Mouse (Mus musculus) kidney, adult 2 months (tissue): ENCODE results near the gene AW011738. TPM values are rescaled to one million over a fixed set of nuclear protein-coding genes. Genes with fewer than 3 reads are reported as not detected.

Experiments used
- DNase-seq: peaks from one replicate; pipeline ENCODE4 v3.0.0; 2021
- H3K27ac ChIP-seq: fragments of 200-500 bp; 2 replicates; pipeline ENCODE4 v1.5.1; 2012; ENCODE audit warnings: low read depth, low read length, control low read depth, inconsistent platforms; ENCODE audit not compliant: insufficient read depth
- H3K27me3 ChIP-seq: fragments of 200-500 bp; replicated peaks from 2 replicates; pipeline ENCODE4 v1.6.1; 2012; ENCODE audit warnings: mild to moderate bottlenecking, moderate library complexity, low read length, inconsistent platforms; ENCODE audit not compliant: control insufficient read depth, insufficient read depth
- H3K36me3 ChIP-seq: fragments of 200-500 bp; 2 replicates; pipeline ENCODE4 v1.6.1; 2012; ENCODE audit warnings: mild to moderate bottlenecking, moderate library complexity, low read length, inconsistent platforms; ENCODE audit not compliant: control insufficient read depth, insufficient read depth
- H3K4me1 ChIP-seq: fragments of 200-500 bp; 2 replicates; pipeline ENCODE4 v1.6.1; 2011; ENCODE audit warnings: low read length; ENCODE audit not compliant: control insufficient read depth, insufficient read depth
- H3K4me3 ChIP-seq: fragments of 200-500 bp; 2 replicates; pipeline ENCODE4 v1.5.1; 2011; ENCODE audit warnings: mild to moderate bottlenecking, low read depth, low read length, control low read depth; ENCODE audit not compliant: insufficient read depth
- CTCF ChIP-seq: fragments of 200-500 bp; conservative IDR thresholded peaks from 2 replicates; pipeline ENCODE4 v1.5.1; 2011; ENCODE audit warnings: low read depth, mild to moderate bottlenecking, control low read depth, low read length, moderate library complexity, mixed read lengths; ENCODE audit not compliant: insufficient read depth, insufficient read length
- POLR2A ChIP-seq: fragments of 200-500 bp; IDR thresholded peaks from one replicate; pipeline ENCODE4 v1.6.1; 2011; ENCODE audit warnings: low read depth, low read length, control low read depth
- WGBS: fragments of 180-500 bp; shearing (Covaris S2); methylation state at CpG from one replicate; pipeline ENCODE4 v1.1.7; 2018; 5-methylcytosine and 5-hydroxymethylcytosine counted together
- polyA plus RNA-seq: library from polyadenylated mRNA; depleted of rRNA; stranded (reverse); fragments of >200 nt; gene quantifications from 2 replicates; pipeline ENCODE4 v1.2.3, GENCODE M21; 2012

The AW011738 gene
- polyA plus RNA-seq, 1 experiment = 1.9 TPM

DNA sequence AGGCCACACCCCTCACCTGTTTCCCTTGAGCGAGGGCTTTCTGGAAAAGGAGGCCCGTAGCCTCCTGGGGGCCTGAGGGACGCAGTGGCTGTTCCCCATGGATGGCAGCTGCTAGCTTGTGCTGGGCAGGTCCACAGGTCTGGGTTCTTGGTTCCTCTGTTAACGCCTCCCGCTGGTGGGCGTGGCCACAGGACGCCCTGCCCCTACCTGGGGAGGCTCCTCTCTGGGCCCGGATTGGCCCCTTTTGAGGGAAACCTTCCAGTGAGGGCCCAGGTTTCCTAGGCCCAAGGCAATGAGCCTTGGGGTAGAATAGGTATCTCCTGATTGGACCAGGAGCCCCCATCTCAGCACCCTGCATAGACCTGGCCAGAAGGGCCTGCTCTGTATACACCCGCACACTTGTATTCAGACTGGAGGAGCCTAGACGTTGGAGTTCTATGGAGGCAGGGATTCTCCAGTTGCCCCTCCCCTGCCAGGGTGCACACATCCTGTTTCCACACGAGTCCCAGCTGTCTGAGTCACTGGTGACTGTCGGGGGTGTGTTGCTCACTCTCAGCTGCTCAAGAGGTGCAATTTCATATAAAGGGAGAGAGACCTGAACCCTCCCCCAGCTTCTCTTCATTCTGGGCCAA lies 25.4 kb downstream of the AW011738 start:
- H3K27me3 ChIP-seq = no peaks in the 10 kb centered on the region
- no peaks in the 10 kb centered on the region for H3K4me1 ChIP-seq
- TF ChIP-seq POLR2A = no peak
- TF ChIP-seq CTCF = no peak
- no peaks in the 10 kb centered on the region for H3K36me3 ChIP-seq
- 34% methylated on average over 12 of the region's 12 CpGs for WGBS
- no peak overlapping the region for H3K27ac ChIP-seq
- DNase-seq = peak; percentile 14
- no peak overlapping the region; the same call in 1 of the 2 replicates for H3K4me3 ChIP-seq

DNA sequence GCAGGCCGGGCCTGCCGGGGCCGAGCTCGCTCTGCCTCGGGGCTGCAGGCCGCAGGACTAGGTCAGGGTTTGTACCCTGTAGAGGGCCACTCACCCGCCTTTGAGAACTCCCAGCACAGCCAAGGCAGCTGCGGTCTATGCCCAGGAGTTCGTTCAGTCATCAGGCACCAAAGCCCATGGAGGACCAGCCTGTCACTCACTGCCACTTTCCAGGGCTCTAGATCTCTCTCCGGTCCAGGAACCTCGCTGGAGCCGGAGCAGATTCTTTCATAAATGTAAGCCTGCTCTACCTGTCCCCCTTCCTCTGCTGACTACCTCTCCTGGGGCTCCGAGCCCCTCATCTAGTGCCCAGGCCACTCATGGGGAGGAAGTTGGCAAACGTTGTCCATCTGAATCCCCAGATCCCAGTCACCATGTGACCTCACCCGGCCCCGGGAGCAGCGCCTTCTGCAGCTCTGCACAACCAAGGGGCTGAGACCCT lies 31.0 kb downstream of the AW011738 start:
- DNase-seq = peak; percentile 24
- TF ChIP-seq CTCF = no peak
- TF ChIP-seq POLR2A = no peak
- Histone ChIP-seq H3K4me3 (peak overlapping the region; percentile 75), H3K4me1 (no peaks in the 10 kb centered on the region), H3K36me3 (no peaks in the 10 kb centered on the region), H3K27me3 (no peaks in the 10 kb centered on the region), H3K27ac (no peak overlapping the region)
- WGBS = 16% methylated on average over 17 of the region's 17 CpGs

DNA sequence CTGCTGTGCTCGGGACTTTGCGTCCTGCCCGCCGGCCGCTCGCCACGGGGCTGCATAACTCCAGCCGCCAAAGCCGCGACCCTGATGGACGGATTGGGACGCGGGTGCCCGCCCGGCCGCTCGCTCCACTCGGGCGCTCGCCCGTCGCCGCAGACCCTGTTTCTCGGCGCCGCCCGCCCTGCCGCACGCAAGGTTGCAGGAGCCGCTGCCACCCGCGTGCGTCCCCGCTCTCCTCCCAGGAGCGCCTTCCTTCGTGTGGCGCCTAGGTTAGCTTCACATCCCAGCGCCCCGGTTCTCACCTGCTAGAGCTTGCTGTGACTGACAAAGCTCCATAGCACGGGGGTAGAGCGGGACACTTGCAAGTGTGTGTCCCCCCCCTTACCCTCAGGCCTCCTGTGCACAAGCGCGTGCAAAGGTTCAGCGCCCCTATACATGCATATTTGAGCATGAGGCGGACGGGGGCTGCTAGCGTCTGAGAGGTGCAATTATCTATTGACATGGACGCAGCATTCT lies 31.7 kb downstream of the AW011738 start, which contains the start of gene Plekhn1:
Gene Plekhn1 (minus strand): TSS at position 157 of the 513 bp plus-strand sequence.
- Histone ChIP-seq H3K4me3 (peak within 1 kb of the TSS; percentile 85), H3K27me3 (no peaks in the 10 kb centered on the region), H3K27ac (0 out of 2 replicates have a peak within 1 kb of the TSS, but pooled peaks have one; percentile 13), H3K36me3 (no peaks in the 10 kb centered on the region), H3K4me1 (no peaks in the 10 kb centered on the region)
- WGBS = under 1% methylated on average over 47 of the region's 48 CpGs
- DNase-seq = peak; percentile 82
- no peak for TF ChIP-seq POLR2A
- TF ChIP-seq CTCF = no peak

DNA sequence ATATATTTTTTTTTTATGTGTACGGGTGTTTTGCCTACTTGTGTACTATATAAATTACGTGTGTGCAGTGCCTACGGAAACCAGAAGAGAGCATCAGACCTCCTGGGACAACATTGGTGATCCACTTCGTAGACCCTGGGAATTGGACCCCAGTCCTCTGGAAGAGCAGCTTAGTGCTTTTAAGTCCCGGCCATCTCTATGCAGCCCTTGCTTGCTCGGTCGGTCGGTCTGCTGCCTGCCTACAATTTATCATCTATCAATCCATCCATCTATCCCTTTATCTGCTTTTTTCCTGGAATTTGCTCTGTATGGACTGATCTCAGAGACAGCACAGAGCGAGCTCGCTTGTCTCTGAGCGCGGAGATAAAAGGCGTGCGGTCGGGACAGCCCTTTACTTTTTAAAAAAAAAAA lies 32.3 kb downstream of the AW011738 start:
- peak overlapping the region; percentile 45 for H3K4me3 ChIP-seq
- 0 out of 2 replicates have a peak overlapping the region, but pooled peaks have one; percentile 13 for H3K27ac ChIP-seq
- under 1% methylated on average over 15 of the region's 15 CpGs for WGBS
- TF ChIP-seq CTCF = 0 out of 2 replicates have a peak, but pooled peaks have one; percentile 21
- no peak for TF ChIP-seq POLR2A
- DNase-seq = peak; percentile 13
- no peaks in the 10 kb centered on the region for H3K27me3 ChIP-seq
- H3K4me1 ChIP-seq = no peaks in the 10 kb centered on the region
- no peaks in the 10 kb centered on the region for H3K36me3 ChIP-seq

DNA sequence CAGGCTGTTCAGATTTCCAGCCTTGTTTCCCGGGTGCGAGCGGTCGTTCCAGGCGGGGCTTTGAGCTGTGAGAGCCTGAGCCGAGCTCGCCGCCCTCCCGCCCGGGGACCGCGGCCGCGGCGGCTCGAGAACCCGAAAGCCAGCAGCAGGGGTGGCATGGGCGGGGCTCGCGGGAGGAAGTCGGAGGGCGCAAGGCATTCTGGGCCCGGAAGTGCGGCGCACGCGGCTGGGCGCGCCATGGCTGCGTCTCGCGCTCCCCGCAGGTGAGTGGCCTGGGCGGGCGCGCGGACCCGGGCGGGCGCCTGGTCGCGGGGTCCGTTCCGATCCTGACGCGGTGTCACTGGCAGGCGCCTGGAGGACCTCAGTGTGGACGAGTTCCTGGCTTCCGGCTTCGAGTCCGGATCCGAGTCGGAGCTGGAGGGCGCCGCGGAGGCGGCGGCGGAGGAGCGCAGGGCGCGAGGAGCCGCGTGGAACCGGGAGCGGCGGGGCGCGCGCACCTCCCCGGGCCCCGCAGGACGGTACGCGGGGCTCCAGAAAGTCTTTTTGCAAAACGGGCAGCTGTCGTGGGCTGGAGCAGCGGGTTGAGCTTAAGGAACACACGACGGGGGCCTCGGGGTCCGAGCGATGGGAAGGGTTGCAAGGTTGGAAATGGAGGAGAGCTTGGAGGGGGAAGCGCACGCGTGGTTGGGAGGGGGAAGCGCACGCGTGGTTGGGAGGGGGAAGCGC lies 32.9 kb downstream of the AW011738 start, which contains the start of gene Noc2l:
Gene Noc2l (plus strand): TSS at position 203 of the 726 bp plus-strand sequence.
- 0 out of 2 replicates have a peak within 1 kb of the TSS, but pooled peaks have one; percentile 15 for H3K27ac ChIP-seq

DNA sequence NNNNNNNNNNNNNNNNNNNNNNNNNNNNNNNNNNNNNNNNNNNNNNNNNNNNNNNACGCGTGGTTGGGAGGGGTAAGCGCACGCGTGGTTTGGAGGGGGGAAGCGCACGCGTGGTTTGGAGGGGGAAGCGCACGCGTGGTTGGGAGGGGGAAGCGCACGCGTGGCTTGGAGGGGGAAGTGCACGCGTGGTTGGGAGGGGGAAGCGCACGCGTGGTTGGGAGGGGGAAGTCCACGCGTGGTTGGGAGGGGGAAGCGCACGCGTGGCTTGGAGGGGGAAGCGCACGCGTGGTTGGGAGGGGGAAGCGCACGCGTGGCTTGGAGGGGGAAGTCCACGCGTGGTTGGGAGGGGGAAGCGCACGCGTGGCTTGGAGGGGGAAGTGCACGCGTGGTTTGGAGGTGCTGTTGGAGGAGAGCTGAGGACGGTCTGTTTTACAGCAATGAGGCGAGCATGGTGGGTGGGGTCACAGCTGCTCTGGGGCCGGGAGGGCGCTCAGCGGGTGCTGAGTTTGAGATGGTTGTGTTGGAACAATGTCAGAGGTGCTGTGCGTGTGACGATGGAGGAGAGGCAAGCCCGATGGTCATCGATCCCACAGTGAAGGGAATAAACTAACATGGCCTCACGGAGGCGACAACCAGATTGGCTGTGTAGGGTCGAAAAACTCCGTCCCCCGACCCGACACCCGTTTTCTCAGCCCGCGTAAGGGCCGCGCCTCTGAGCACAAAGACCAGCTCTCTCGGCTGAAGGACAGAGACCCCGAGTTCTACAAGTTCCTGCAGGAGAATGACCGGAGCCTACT lies 33.7 kb downstream of the AW011738 start:
- H3K27ac ChIP-seq = no peak overlapping the region
- WGBS = 29% methylated on average over 58 of the region's 60 CpGs
- no peaks in the 10 kb centered on the region for H3K27me3 ChIP-seq
- peak overlapping the region; percentile 84; the same call in 1 of the 2 replicates for H3K4me3 ChIP-seq
- no peak for DNase-seq
- H3K36me3 ChIP-seq = 0 out of 2 replicates have a peak, but pooled peaks cover 1% of the 10 kb centered on the region
- TF ChIP-seq POLR2A (no peak), CTCF (no peak)
- H3K4me1 ChIP-seq = no peaks in the 10 kb centered on the region

More for the DNA sequence above, 32.9 kb downstream of the AW011738 start, which contains the start of gene Noc2l:
- DNase-seq = peak; percentile 94
- under 1% methylated on average over 88 of the region's 90 CpGs for WGBS
- TF ChIP-seq POLR2A (peak; percentile 57), CTCF (no peak)
- H3K4me1 ChIP-seq = no peaks in the 10 kb centered on the region
- H3K27me3 ChIP-seq = no peaks in the 10 kb centered on the region
- H3K36me3 ChIP-seq = no peaks in the 10 kb centered on the region
- H3K4me3 ChIP-seq = peak within 1 kb of the TSS; percentile 85
